Mouse (Mus musculus) embryo, embryonic 11 days (tissue): ENCODE data around the gene Mogs.

ENCODE experiments used
- DNase-seq: peaks from one replicate; pipeline ENCODE4 v3.0.0-alpha.2; 2015

Mogs gene

DNA sequence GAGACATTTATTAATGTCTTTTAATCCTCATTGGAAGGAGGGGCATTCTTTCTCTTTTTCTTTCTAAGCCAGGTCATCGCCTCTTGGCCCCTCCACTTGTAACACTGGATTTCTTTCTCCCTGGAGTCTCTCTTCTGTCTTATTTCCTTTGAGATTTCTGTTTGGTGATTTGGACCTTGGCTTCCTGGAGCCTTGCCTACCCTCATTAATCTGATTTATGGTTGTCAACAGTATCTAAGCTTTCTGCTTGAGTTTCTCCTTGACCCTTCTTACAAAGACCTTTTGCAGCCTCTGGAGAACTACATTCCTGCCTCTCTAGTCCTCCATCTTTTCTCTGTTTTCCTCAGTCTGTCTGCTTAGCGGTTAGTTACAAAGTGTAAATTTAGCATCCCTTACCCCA lies 16.9 kb upstream of the Mogs start:
- no peak for DNase-seq

DNA sequence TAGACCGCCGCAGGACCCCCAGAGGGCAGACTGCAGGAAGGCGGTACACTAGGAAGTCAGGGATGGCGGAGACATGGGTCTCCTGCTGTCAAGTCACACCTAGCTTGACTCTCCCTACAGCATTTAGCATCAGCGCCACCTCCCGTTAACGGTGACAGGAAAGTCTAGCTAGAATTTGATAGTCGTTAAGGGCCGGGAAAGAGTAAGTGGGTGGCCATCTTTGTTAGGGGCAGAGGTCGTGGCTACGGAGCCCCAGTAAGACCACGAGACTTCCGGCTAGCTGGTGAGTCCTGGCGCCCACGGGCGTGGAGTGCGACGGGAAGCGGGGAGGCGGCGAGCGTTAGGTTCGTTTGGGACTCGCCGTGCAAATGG lies 14.0 kb upstream of the Mogs start, which contains the start of the genes Ccdc142 and Gm42688:
Gene Ccdc142, plus strand, starts transcription at position 286 of the 372 bp plus-strand sequence.
Gene Gm42688, plus strand, starts transcription at position 302 of the 372 bp plus-strand sequence.
- peak; percentile 92 for DNase-seq

DNA sequence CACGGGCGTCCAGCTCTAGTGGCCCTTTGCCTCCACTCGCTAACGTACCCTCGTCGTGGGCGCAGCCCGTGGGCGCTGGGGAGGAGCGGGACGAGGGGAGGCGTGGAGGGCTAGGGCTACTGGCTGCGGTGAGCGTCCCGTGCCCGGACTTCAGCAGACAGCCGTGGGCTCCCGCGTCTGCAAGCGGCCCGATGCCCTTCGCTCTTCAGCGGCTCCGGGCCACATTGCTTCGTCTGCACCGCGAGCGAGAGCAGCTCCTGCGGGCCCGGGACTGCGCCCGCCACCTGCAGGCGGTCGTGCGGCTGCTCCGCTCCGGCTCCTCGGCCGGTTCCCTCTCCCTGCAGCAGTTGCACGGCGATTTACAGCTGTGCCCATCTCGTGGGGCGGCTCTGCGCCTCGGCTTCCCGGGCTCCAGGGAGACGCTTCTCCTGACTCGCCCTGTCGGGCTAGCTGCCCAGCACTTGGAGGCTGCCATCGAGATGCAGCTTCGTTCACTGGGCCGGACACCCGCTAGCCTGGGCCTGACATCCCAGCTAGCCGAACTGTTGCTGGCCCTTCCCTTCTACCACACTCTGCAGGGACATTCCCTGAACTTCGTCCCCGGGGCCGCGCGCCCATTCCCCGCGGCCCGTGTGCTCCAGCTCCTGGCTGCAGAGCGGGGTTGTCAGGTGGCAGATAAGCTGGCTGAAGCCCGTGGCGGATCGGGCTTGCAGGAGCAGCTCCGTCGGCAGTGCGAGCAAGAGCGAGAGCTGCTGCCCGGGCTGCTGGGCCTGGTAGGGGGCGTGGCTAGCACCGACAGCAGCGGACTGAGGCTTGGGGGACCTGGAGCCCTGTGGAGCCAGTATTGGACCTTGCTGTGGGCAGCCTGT lies 13.4 kb upstream of the Mogs start:
- DNase-seq = peak; percentile 84

DNA sequence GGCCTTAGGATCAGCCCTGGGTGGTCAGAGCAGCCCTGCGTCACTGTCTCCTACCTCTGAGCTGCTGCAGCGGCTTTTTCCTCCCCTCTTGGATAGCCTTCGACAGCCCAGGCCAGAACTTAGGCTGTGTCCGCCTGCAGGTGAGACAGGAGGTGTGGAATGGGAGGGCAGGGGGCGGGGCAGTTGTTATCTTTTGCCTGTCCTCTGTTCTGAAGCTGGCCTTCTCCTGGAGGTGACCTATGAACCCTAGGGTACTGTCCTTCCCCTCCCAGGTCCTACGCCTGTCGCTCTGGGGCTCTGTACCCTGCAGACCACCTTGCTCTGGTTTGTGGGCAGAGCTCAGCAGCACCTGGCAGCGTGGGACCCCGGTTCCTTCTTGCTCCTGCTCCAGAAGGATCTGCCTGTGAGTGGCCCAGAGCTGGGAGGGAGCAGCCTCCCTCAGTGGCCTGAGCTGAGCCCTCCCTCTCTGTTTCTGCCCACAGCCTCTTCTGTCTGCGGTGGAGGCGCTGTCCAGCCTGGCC lies 12.1 kb upstream of the Mogs start:
- no peak for DNase-seq

DNA sequence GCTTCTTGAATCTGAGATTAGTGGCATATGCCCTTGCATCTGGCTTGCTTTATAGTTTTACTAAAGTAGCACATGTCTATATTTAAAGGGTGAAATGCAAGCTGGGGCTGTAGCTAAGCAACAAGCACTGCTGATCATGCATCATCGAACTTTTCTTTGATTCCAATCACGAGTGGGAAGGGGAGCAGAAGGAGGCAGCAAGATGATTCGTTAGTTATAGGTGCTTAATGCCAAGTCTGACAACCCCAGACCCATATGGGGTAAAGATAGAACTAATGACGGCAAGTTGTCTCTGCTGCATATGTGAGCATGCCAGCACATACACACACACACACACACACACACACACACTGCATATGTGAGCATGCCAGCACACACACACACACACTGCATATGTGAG lies 11.1 kb upstream of the Mogs start:
- no peak for DNase-seq

DNA sequence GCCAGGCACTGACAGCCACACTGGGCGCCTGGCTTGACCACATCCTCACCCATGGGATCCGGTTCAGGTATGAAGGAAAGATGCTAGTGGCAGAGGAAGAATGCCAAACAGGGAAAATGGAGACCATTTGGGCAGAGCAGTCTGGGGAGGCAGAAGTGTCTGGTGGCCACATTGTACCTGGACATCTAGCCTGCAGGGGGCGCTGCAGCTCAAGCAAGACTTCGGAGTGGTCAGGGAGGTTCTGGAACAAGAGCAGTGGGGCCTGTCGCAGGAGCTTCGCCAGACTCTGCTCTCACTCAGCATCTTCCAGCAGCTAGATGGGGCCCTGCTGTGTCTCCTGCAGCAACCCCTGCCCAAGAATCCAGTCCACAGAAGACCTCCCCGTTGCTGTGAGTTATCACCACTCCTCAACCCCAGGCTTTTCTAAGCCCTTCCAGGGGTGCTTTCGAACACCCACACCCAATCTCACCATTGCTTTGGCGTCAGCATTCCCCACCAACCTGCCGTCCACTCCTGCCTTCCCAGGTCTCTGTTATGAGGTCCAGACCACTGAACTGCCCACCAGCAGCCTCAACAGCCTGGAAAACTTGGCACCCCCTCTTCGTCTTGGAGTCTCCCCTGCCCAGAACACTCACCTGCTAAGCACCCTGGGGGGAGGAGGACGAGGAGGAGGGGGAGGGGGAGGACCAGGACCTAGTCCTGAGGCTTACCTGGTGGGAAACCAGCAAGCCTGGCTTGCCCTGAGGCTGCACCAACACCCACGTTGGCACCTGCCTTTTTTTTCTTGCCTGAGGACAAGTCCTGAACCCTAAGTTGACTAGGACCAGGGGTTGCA lies 7.5 kb upstream of the Mogs start:
- DNase-seq = peak; percentile 86

DNA sequence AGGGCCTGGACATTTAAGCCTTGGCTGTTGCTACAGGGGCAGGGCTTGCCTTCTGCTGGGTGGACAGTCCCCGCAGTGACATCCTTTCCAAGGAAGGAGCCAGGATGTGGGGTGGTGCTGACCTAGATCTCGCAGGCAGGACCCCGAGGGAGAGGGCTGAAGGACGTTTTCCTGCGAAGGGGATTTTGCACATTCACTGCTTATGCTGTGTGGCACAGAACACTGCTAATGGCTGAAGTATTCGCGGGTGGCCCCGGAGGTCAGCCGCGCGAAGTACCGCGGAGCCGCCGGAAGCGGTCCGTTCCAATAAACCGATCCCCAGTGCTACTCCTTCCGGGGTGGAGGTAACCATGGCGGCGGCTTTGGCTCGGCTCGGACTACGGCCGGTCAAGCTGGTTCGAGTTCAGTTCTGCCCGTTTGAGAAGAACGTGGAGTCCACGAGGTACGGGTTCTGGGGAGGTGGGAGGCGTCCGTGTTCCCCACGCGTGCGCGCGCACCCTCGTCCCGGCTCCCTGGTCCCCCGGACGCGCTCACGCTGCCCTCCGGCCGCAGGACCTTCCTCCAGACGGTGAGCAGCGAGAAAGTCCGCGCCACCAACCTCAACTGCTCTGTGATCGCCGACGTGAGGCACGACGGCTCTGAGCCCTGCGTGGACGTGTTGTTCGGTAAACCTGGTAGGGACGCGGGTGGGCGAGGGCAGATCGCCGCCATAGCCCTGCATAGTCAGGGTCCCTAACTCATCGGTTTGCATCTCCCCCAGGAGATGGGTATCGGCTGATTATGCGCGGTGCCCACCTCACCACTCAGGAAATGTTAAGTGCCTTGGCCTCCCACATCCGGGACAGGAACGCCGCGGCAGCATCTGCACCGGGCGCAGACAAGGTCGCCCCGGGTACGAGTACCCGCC lies 6.3 kb upstream of the Mogs start, which contains the start of gene Mrpl53:
Gene Mrpl53, plus strand, starts transcription at position 279 of the 907 bp plus-strand sequence.
- peak; percentile 89 for DNase-seq

DNA sequence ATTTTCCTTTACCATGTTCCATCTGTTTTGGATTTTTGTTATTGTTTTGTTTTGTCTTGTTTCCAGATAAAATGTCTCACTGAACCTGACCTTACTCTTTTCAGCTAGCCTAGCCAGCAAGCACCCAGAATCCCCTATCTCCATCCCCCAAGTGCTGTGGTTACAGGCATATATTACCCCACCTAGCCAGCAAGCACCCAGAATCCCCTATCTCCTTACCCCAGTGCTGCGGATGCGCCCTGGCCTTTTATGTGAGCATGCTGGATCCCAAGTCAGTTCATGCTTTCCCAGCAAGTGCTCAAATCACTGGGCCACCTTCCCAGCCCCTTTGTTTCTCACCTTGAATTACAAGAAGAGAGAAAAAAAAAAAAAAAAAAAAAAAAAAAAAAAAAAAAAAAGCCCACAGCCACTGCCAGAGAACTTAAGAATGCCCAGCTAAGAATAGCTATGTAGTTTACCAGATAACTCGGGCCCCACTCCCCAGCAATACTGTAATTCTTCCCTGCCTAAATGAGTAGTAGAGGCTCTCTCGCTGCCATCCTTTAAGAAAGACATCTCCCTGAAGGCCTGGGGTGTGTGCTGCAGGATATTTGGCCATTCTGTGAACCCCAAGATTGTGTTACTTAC lies 3.7 kb upstream of the Mogs start:
- DNase-seq = no peak

DNA sequence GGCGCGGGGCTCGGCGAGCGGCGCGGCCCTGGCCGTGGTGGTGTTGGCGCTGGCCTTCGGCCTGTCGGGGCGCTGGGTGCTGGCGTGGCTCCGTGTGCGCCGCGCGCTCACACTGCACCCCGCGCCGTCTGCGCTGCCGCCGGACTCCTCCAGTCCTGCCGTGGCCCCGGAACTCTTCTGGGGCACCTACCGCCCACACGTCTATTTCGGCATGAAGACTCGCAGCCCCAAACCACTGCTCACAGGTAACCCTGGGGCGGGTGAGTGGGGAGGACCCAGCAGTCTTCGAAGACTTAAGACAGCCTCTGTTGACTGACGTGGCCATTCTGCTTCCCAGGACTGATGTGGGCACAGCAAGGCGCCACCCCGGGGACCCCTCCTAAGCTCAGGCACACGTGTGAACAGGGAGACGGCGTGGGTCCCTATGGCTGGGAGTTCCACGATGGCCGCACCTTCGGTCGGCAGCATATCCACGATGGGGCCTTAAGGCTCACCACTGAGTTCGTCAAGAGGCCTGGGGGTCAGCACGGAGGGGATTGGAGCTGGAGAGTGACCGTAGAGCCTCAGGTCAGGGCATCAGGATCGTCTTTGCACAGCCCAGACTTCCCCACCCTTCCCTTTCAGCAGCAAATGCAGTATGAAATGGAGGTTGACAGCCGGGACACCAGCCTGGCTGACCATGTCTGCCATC lies 531 bp downstream of the Mogs start:
- no peak for DNase-seq

DNA sequence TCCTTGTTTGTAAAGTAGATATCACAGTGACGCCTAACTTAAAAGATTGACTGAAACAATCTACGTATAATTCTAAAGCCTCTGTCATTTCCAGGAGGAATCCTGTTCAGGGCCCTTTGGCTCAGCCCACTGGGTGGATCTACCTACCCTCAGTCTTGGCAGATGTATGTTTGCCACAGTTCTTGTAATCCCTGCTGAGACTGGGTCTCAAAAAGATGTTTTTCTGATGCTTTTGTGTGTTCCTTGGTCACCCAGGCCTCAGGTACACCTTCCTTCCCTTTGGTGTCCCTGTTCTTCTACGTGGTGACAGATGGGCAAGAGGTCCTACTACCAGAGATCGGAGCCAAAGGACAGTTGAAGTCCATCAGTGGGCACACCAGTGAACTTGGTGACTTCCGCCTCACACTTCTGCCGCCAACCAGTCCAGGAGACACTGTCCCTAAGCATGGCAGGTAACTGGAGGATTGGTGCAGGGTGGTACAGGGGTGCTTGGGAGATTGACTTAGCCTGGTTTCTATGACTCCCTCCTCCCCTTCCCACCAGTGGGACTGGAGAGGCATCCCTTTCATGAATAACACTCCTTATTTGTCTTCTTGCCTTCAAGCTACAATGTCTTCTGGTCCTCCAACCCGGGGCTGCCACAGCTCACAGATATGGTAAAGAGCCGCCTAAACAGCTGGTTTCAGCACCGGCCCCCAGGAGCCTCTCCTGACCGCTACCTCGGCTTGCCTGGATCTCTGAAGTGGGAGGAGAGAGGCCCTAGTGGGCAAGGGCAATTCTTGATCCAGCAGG lies 1.3 kb downstream of the Mogs start:
- DNase-seq = no peak

DNA sequence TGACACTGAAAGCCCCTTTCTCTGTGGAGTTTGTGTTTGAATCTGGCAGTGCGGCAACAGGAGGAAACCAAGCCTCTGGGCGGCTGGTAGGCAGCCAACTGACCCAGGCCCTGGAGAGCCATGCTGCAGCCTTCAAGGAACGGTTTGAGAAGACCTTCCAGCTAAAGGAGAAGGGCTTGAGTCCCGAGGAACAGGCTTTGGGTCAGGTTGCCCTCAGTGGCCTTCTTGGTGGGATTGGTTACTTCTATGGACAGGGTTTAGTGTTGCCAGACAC lies 1.8 kb downstream of the Mogs start:
- no peak for DNase-seq

DNA sequence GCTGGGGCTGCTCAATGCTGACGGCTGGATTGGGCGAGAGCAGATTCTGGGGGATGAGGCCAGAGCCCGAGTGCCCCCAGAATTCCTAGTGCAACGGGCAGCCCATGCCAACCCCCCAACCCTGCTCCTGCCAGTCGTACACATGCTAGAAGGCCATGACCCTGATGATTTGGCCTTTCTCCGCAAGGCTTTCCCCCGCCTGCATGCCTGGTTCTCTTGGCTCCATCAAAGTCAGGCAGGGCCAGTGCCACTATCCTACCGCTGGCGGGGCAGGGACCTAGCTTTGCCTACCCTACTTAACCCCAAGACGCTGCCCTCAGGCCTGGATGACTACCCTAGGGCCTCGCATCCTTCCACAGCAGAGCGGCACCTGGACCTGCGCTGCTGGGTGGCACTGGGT lies 2.3 kb downstream of the Mogs start:
- DNase-seq = no peak

DNA sequence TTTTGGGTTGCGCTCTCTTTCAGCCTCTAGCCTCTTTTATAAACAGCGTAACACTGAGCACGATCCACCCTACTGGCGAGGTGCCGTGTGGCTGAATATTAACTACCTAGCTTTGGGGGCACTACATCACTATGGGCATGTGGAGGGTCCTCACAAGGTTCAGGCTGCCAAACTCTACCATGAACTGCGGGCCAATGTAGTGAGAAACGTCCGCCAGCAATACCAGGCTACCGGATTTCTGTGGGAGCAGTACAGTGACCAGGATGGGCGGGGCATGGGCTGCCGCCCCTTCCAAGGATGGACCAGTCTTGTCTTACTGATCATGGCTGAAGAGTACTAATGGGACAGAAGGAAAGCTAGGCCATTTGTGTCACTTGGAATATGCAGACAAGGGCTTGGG lies 3.1 kb downstream of the Mogs start:
- no peak for DNase-seq

DNA sequence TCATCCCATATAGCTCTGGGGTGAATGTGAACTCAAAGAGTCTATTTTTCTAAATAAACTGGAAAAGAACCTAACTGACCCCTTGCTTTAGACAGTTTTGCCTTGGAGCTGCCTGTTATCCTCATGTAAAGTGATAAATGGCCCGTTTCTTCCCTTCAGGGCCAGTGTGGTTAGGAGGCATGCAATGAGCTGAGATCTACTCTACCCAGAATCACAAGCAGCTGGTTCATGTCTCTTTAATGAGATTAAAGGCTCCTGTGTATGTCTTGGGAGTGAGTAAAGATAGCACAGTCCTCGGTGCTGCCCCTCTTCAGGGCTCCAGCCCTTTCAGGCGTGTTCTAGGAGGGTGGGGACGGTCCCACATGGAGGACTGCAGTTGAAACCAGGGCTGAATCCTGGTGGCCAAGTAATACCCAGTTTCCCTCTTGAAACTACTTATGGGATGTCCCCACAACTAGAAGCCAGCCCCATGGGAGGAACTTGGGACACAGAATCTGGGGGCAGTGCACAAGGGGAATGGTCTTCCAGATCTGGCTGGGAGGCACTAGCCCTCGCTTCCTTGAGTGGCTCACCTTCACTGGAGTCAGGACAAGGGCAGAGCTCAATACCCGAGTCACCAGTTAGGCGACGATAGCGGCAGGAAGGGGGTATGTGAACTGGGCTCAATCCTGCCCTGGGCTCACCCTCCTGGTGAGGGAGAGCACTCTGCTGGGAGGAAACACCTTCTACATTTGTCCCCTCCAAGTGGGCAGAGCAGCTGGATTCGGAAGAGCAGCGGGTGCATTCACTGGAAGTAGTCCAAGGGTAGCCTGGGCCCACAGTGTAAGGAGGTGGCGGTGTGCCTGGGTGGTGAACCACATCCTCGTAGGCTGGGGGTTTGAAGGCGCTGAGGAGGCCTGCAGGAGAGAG lies 3.8 kb downstream of the Mogs start:
- no peak for DNase-seq

DNA sequence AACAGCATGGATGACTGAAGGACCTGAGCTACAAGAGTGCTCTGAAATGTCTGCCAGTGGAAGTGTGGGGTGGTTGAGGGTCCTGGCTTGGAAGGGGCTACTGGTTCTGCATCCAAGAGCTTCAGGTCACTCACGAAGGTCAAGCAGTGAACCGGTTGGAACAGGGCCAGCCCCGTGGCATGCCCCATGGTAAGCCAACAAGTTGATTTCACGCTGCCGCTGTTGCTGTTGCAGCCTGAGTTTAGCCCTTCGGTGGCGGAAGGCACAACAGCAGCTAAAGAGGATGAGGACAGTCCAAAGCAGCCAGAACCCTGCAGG lies 4.4 kb downstream of the Mogs start:
- DNase-seq = no peak

DNA sequence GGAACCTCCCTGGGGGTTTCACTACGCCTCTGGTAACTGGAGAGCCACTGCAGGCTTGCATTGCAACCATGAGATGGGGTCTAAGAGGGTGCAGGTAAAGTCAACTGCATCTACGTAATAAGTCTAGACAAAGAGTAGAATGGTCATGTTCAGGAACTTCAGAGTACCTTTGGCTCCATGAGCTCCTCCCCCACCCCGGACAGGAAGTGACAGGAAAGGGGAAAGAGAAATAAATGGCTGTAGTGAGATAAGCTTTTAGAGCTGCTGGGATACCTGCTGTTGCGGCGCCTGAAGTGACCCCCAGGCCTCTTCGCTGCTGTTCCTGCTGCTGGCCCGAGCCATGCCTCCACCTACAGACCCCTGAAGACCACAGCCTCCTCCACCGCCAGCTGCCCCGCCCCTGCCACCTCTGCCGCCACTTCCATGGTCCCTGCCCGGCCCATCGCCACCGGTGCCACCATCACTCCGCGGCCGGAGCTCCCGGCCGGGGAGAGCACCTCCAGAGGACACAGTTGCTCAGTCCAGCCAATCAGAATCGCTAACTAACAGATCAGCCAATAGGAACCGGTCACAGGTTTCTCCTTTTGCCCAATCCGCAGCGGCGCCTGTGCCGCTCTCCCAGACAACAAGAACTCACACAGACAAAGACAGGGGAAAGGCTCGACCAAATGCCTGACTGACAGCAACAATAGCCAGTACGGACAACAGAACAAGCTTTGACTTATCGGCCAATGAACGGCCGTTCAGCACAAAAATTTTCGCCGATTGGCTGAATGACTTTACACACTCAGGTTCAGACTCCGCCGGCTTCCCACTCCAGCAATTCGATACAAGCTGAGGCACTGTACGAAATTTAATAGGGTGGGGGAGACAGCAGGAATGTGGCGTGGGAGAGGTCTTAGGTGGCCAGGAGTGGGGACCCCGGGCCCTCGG lies 5.9 kb downstream of the Mogs start, which contains the start of gene Wbp1:
Gene Wbp1, minus strand, starts transcription at position 630 of the 933 bp plus-strand sequence.
- peak; percentile 96 for DNase-seq

DNA sequence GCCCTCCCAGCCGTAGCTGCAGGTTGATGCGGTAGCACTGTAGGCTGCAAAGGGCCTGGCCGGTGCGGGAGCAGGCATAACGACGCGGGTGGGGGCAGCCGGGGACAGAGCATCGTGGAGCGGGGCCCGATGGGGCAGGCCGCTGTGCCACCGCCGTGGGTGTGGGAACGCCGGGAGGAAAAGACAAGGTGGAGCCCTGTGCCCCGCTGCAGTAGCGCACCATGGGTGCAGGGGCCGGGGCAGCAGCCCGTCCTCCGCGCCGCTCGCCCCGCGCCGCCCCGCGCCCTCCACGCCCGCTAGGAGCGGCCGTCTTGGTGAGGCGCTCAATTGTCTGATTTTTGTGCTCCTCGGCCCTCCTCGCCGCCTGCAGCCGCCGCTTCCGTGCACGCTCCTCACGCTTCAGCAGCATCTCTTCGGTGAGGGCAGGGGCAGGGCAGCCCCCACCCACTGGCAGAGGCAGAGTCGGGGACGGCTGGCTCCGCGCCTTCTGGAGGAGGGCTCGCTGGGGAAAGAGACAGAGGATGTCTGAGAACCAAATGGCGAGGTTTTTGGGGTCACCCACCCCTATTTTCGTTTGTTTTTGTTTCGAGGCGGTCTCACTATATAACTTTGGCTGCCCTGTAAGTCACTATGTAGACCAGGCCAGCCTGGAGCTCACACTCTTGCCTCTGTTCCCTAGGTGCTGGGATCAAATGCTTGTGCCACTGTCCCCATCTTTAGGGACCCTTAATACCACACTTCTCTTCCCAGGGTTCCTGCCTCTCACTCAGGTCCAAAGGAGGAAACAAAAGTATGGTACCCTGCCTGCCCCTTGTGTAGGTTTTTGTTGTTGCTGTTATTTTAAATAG lies 6.8 kb downstream of the Mogs start:
- DNase-seq = peak; percentile 58

DNA sequence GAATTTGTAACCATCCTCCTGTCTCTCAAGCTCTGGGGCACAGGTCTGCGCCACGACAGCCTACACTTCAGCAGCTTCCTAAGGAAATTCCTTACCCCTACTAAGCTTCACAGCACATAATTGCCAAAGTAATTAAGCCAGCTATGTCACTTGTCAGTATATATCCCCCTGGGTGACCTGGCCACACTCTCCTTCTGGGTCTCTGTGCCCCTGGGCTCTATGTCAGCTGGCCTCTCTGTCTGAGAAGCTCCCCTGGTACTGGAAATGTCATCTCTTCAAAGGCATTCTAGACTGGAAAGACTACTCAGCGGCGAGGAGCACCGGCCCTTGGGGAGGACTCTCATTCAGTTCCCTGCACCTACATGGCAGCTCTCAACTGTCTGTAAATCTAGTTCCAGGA lies 7.7 kb downstream of the Mogs start:
- DNase-seq = no peak
